Mouse (Mus musculus): ENCODE results near the gene Ebpl. TPM values are rescaled to one million over a fixed set of nuclear protein-coding genes. Genes with fewer than 3 reads are reported as not detected.

The Ebpl gene
- total and polyA plus RNA-seq, 3 experiments, result 1.0 to 14.3 (median 3.4) TPM

DNA sequence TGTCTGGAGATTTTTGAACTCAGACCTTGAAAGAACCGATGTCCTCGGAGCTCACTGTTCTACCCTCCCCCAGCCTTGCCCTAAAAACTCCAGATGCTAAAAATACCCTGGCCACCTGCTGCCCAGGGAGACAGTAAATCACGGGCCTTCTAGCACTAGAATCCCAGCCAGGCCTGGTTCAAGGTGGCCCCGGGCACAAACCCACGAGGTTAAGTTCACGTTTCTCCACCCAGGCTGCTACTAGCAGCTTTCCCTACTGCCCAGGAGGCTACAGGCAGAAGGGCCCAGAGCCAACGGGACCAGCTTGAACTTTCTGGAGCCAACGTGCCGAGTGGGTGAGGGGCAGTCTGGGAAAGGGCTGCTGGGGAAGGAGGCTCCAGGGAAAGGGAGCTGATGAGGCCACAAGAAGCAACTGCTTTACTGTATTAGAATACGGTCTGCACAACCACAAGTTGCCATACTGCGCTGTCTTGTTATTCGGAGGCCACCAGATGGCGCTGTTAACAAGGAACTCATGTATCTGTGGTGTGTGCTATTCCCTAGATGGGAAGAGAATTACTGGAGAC, 29.2 kb downstream of the Ebpl start:
- Histone ChIP-seq H3K27me3 (ENCODE audit: control insufficient read depth in 1 of 2, insufficient read depth in 2 of 2, low read length in 2 of 2) (no peaks in the 10 kb centered on the region), H3K9me3 (replicated peaks; ENCODE audit: insufficient read depth, low read length) (no peaks in the 10 kb centered on the region), H3K9ac (ENCODE audit: control insufficient read depth, low read depth, low read length, poor library complexity, severe bottlenecking) (peak overlapping the region; percentile 60), H3K27ac (ENCODE audit: control insufficient read depth, low read depth, low read length) (no peak overlapping the region), H3K4me1 (ENCODE audit: control insufficient read depth in 1 of 2, insufficient read depth in 2 of 2, low read length in 2 of 2) (peaks cover 0 to 6% of the 10 kb centered on the region in 2 experiments; a peak in 1 of 4 replicates), H3K36me3 (ENCODE audit: control insufficient read depth in 1 of 2, insufficient read depth in 2 of 2, low read length in 2 of 2) (peaks cover 0 to 3% of the 10 kb centered on the region in 2 experiments; a peak in 1 of 4 replicates), H3K79me2 (ENCODE audit: control insufficient read depth, insufficient read depth, low read length, poor library complexity) (no peaks in the 10 kb centered on the region), H3K4me3 (ENCODE audit: control insufficient read depth in 1 of 2, insufficient read depth in 1 of 2, low read depth in 2 of 2, low read length in 2 of 2) (peak overlapping the region; percentile 20 to 39; a peak in 2 of 4 replicates)
- DNase-seq (ENCODE audit: low read depth, low spot score), result peak; percentile 89
- TF ChIP-seq SMC3 (IDR thresholded peaks at IDR 0.05; ENCODE audit: low read depth, low read length) (peak; percentile 87), ZC3H11A (IDR thresholded peaks at IDR 0.05; ENCODE audit: low read depth, low read length) (peak; percentile 80), GATA1 (IDR thresholded peaks at IDR 0.05; ENCODE audit: low read depth, low read length) (no peak), RAD21 (IDR thresholded peaks at IDR 0.05; ENCODE audit: low read depth, low read length) (peak; percentile 79), CTCF (IDR thresholded peaks at IDR 0.05 in 2 of 3, conservative IDR thresholded peaks at IDR 0.05 in 1 of 3; ENCODE audit: control insufficient read depth in 1 of 3, insufficient read depth in 1 of 3, low read depth in 2 of 3, low read length in 3 of 3, poor library complexity in 1 of 3, severe bottlenecking in 1 of 3) (peak; percentile 66 to 83 (median 71)), TCF12 (IDR thresholded peaks at IDR 0.05; ENCODE audit: low read depth, low read length) (no peak), MAZ (IDR thresholded peaks at IDR 0.05; ENCODE audit: low read depth, low read length) (no peak), GABPA (IDR thresholded peaks at IDR 0.05; ENCODE audit: low read depth, low read length) (no peak), ZKSCAN1 (IDR thresholded peaks at IDR 0.05; ENCODE audit: low read depth, low read length) (no peak), EP300 (IDR thresholded peaks at IDR 0.05; ENCODE audit: low read depth in 1 of 2, low read length in 2 of 2) (no peak), USF1 (IDR thresholded peaks at IDR 0.05; ENCODE audit: low read depth, low read length) (no peak), SIN3A (IDR thresholded peaks at IDR 0.05; ENCODE audit: low read length) (0 out of 2 replicates have a peak, but pooled peaks have one; percentile 36), TBP (IDR thresholded peaks at IDR 0.05; ENCODE audit: low read depth, low read length) (no peak), MXI1 (IDR thresholded peaks at IDR 0.05; ENCODE audit: low read depth, low read length) (peak; percentile 22; the same call in 1 of the 2 replicates)

GRCm38 (mm10) chr14:61330591-61330990, 29.6 kb downstream of the Ebpl start:
- no peaks in the 10 kb centered on the region for H3K79me2 ChIP-seq (ENCODE audit: control insufficient read depth, insufficient read depth, low read length, poor library complexity)
- no peaks in the 10 kb centered on the region for H3K9me3 ChIP-seq (replicated peaks; ENCODE audit: insufficient read depth, low read length)
- no peak for TF ChIP-seq CTCF (IDR thresholded peaks at IDR 0.05 in 2 of 3, conservative IDR thresholded peaks at IDR 0.05 in 1 of 3; ENCODE audit: control insufficient read depth in 1 of 3, insufficient read depth in 1 of 3, low read depth in 2 of 3, low read length in 3 of 3, poor library complexity in 1 of 3, severe bottlenecking in 1 of 3)
- no peak for TF ChIP-seq CHD2 (IDR thresholded peaks at IDR 0.05; ENCODE audit: low read length)
- TF ChIP-seq BHLHE40 (IDR thresholded peaks at IDR 0.05; ENCODE audit: borderline replicate concordance, low read depth, low read length), result no peak
- no peak for TF ChIP-seq MEF2A (IDR thresholded peaks at IDR 0.05; ENCODE audit: extremely low read depth, insufficient replicate concordance, low read depth, low read length, poor library complexity, severe bottlenecking)
- no peak for TF ChIP-seq MAX (IDR thresholded peaks at IDR 0.05; ENCODE audit: low read length)
- no peak for TF ChIP-seq E2F4 (IDR thresholded peaks at IDR 0.05; ENCODE audit: borderline replicate concordance, low read depth, low read length)
- TF ChIP-seq ZNF384 (IDR thresholded peaks at IDR 0.05; ENCODE audit: low read depth, low read length), result no peak
- no peak for TF ChIP-seq SIN3A (IDR thresholded peaks at IDR 0.05; ENCODE audit: low read length)
- no peak for TF ChIP-seq ZMIZ1 (IDR thresholded peaks at IDR 0.05; ENCODE audit: low read depth, low read length)
- TF ChIP-seq MAZ (IDR thresholded peaks at IDR 0.05; ENCODE audit: low read depth, low read length), result no peak
- H3K27me3 ChIP-seq (ENCODE audit: control insufficient read depth in 1 of 2, insufficient read depth in 2 of 2, low read length in 2 of 2), result no peaks in the 10 kb centered on the region
- no peak overlapping the region for H3K27ac ChIP-seq (ENCODE audit: control insufficient read depth, low read depth, low read length)
- no peak overlapping the region; the same call in 1 of the 2 replicates for H3K9ac ChIP-seq (ENCODE audit: control insufficient read depth, low read depth, low read length, poor library complexity, severe bottlenecking)
- peaks cover 0 to 6% of the 10 kb centered on the region in 2 experiments; a peak in 1 of 4 replicates for H3K4me1 ChIP-seq (ENCODE audit: control insufficient read depth in 1 of 2, insufficient read depth in 2 of 2, low read length in 2 of 2)
- peaks cover 0 to 5% of the 10 kb centered on the region in 2 experiments; a peak in 1 of 4 replicates for H3K36me3 ChIP-seq (ENCODE audit: control insufficient read depth in 1 of 2, insufficient read depth in 2 of 2, low read length in 2 of 2)
- DNase-seq (ENCODE audit: low read depth, low spot score), result no peak
- H3K4me3 ChIP-seq (ENCODE audit: control insufficient read depth in 1 of 2, insufficient read depth in 1 of 2, low read depth in 2 of 2, low read length in 2 of 2), result no peak overlapping the region; a peak in 1 of 4 replicates

Data from MEL (cell line).